8 mouse cellular contexts compared by ENCODE assay signal in genomic region chr2:32287923-32288367, GRCm38 (mm10). TPM values are rescaled to one million over a fixed set of nuclear protein-coding genes. Genes with fewer than 3 reads are reported as not detected.
DNase-seq lines count a peak whose midpoint lies in the region; ATAC-seq and TF ChIP-seq lines count a peak whose summit lies in the region.

Gene Swi5 (minus strand): TSS chr2:32288075.

- H3K79me3 ChIP-seq in C2C12 (ENCODE audit: low read depth) = peaks cover 46% of the 10 kb centered on the region

- TF ChIP-seq POLR2A in brain, embryonic 14.5 days (IDR thresholded peaks at IDR 0.05; ENCODE audit: borderline replicate concordance, extremely low read depth, insufficient read depth, insufficient read length, poor library complexity, severe bottlenecking) = peak; percentile 63; the same call in 1 of the 2 replicates
- peak; percentile 91 for TF ChIP-seq POLR2A in liver, adult 2 months (IDR thresholded peaks at IDR 0.05; ENCODE audit: extremely low read depth, insufficient read depth, low read length)
- peak; percentile 92 for TF ChIP-seq POLR2A in myocyte (IDR thresholded peaks at IDR 0.05; ENCODE audit: insufficient read length, low read depth)

- peak; percentile 100 for DNase-seq in brain, embryonic 14.5 days (ENCODE audit: low read depth)
- DNase-seq in liver, adult 2 months (ENCODE audit: extremely low read depth, low read depth, low spot score) = peak; percentile 96
- DNase-seq in splenic B cell, adult 2 months (ENCODE audit: low read depth, low spot score) = peak; percentile 100

- H3K27me3 ChIP-seq in C2C12 (ENCODE audit: control insufficient read depth, insufficient read depth, insufficient read length) (no peaks in the 10 kb centered on the region), myocyte (ENCODE audit: control insufficient read depth, insufficient read depth, insufficient read length) (no peaks in the 10 kb centered on the region)
- no peaks in the 10 kb centered on the region for H3K27me3 ChIP-seq in erythroblast, embryonic 14.5 days (ENCODE audit: control insufficient read depth)
- no peaks in the 10 kb centered on the region for H3K27me3 ChIP-seq in heart, embryonic 11.5 days (ENCODE audit: control insufficient read depth, insufficient read depth, low read length)
- H3K27me3 ChIP-seq in kidney, embryonic 16.5 days (ENCODE audit: insufficient read depth, low read length) = no peaks in the 10 kb centered on the region
- H3K27me3 ChIP-seq in liver, adult 2 months (ENCODE audit: control insufficient read depth, insufficient read depth, low read length) = no peaks in the 10 kb centered on the region
- no peaks in the 10 kb centered on the region for H3K27me3 ChIP-seq in splenic B cell, adult 2 months (ENCODE audit: control insufficient read depth, insufficient read depth, low read length, poor library complexity, severe bottlenecking)

- H3K4me3 ChIP-seq in C2C12 (ENCODE audit: insufficient read depth, poor library complexity, severe bottlenecking) (peak within 1 kb of the TSS; percentile 96), myocyte (peak within 1 kb of the TSS; percentile 88)
- H3K4me3 ChIP-seq in erythroblast, embryonic 14.5 days (replicated peaks) = peak within 1 kb of the TSS; percentile 83
- H3K4me3 ChIP-seq in heart, embryonic 11.5 days (ENCODE audit: low read depth, low read length) = peak within 1 kb of the TSS; percentile 94
- H3K4me3 ChIP-seq in kidney, embryonic 16.5 days (ENCODE audit: low read length) = peak within 1 kb of the TSS; percentile 80
- H3K4me3 ChIP-seq in liver, adult 2 months (ENCODE audit: insufficient read depth, low read depth, low read length) = peak within 1 kb of the TSS; percentile 88

- peak within 1 kb of the TSS; percentile 95 for H3ac ChIP-seq in C2C12 (ENCODE audit: control insufficient read depth, insufficient read length, low read depth)
- peak within 1 kb of the TSS; percentile 62 for H3ac ChIP-seq in myocyte (ENCODE audit: control insufficient read depth, insufficient read length)

- peaks cover 72% of the 10 kb centered on the region for H3K79me2 ChIP-seq in C2C12 (ENCODE audit: control insufficient read depth, insufficient read depth)
- H3K79me2 ChIP-seq in liver, adult 2 months (ENCODE audit: control insufficient read depth, insufficient read depth, low read length) = peaks cover 30% of the 10 kb centered on the region; the same call in 1 of the 2 replicates
- peaks cover 51% of the 10 kb centered on the region for H3K79me2 ChIP-seq in myocyte (ENCODE audit: control insufficient read depth, insufficient read depth)

- WGBS in heart, embryonic 11.5 days (ENCODE audit: insufficient replicate concordance) = under 1% methylated on average over 40 of the region's 41 CpGs
- WGBS in kidney, embryonic 16.5 days = under 1% methylated on average over 40 of the region's 41 CpGs
- under 1% methylated on average over 41 of the region's 41 CpGs for WGBS in liver, adult 2 months

- H3K36me3 ChIP-seq in C2C12 (ENCODE audit: control insufficient read depth, insufficient read depth) (peaks cover 29% of the 10 kb centered on the region), myocyte (ENCODE audit: control insufficient read depth, insufficient read depth) (peaks cover 4% of the 10 kb centered on the region)
- peaks cover 44% of the 10 kb centered on the region for H3K36me3 ChIP-seq in erythroblast, embryonic 14.5 days (ENCODE audit: control insufficient read depth)
- peaks cover 4% of the 10 kb centered on the region; the same call in 1 of the 2 replicates for H3K36me3 ChIP-seq in heart, embryonic 11.5 days (ENCODE audit: control insufficient read depth, insufficient read depth, low read length)
- H3K36me3 ChIP-seq in kidney, embryonic 16.5 days (ENCODE audit: insufficient read depth, low read length) = peaks cover 25% of the 10 kb centered on the region
- 0 out of 2 replicates have a peak, but pooled peaks cover 4% of the 10 kb centered on the region for H3K36me3 ChIP-seq in liver, adult 2 months (ENCODE audit: control insufficient read depth, insufficient read depth, low read length)
- no peaks in the 10 kb centered on the region for H3K36me3 ChIP-seq in splenic B cell, adult 2 months (ENCODE audit: control insufficient read depth, insufficient read depth, low read length, poor library complexity, severe bottlenecking)

- peak within 1 kb of the TSS; percentile 93 for H3K4me2 ChIP-seq in heart, embryonic 11.5 days
- peak within 1 kb of the TSS; percentile 94 for H3K4me2 ChIP-seq in kidney, embryonic 16.5 days (replicated peaks; ENCODE audit: low read depth, low read length)
- peak within 1 kb of the TSS; percentile 95 for H3K4me2 ChIP-seq in myocyte (ENCODE audit: low read depth)

- ATAC-seq in heart, embryonic 11.5 days (replicated peaks; ENCODE audit: insufficient number of reproducible peaks, low FRiP score, low TSS enrichment) = peak; percentile 98
- ATAC-seq in kidney, embryonic 16.5 days (ENCODE audit: low FRiP score, low TSS enrichment) = peak; percentile 99

- H3K27ac ChIP-seq in heart, embryonic 11.5 days (ENCODE audit: low read depth, low read length) = peak within 1 kb of the TSS; percentile 79
- H3K27ac ChIP-seq in kidney, embryonic 16.5 days (ENCODE audit: low read length) = peak within 1 kb of the TSS; percentile 70
- peak within 1 kb of the TSS; percentile 91 for H3K27ac ChIP-seq in liver, adult 2 months (replicated peaks; ENCODE audit: insufficient read depth, low read depth, low read length)

- 0 out of 2 replicates have a peak, but pooled peaks cover 2% of the 10 kb centered on the region for H3K9me3 ChIP-seq in erythroblast, embryonic 14.5 days (ENCODE audit: control insufficient read depth, low read length)
- no peaks in the 10 kb centered on the region for H3K9me3 ChIP-seq in heart, embryonic 11.5 days (replicated peaks; ENCODE audit: control insufficient read depth, low read length)
- no peaks in the 10 kb centered on the region for H3K9me3 ChIP-seq in kidney, embryonic 16.5 days (ENCODE audit: low read length)

- H3K9ac ChIP-seq in heart, embryonic 11.5 days (ENCODE audit: low read depth, low read length) = peak within 1 kb of the TSS; percentile 96
- peak within 1 kb of the TSS; percentile 92 for H3K9ac ChIP-seq in kidney, embryonic 16.5 days (replicated peaks; ENCODE audit: low read length)
- peak within 1 kb of the TSS; percentile 88 for H3K9ac ChIP-seq in liver, adult 2 months (ENCODE audit: low read depth, low read length)

- H3K4me1 ChIP-seq in erythroblast, embryonic 14.5 days (ENCODE audit: control insufficient read depth) = peaks cover 30% of the 10 kb centered on the region
- peaks cover 15% of the 10 kb centered on the region for H3K4me1 ChIP-seq in heart, embryonic 11.5 days (ENCODE audit: control insufficient read depth, insufficient read depth, low read length)
- peaks cover 15% of the 10 kb centered on the region for H3K4me1 ChIP-seq in kidney, embryonic 16.5 days (ENCODE audit: insufficient read depth, low read length)
- peaks cover 10% of the 10 kb centered on the region for H3K4me1 ChIP-seq in liver, adult 2 months (ENCODE audit: control insufficient read depth, insufficient read depth, low read length)

- TF ChIP-seq CTCF in C2C12 (IDR thresholded peaks at IDR 0.05; ENCODE audit: control insufficient read depth, insufficient read depth, insufficient read length) = no peak
- TF ChIP-seq CTCF in brain, embryonic 14.5 days (IDR thresholded peaks at IDR 0.05; ENCODE audit: borderline replicate concordance, extremely low read depth, insufficient read depth, insufficient read length) = no peak
- TF ChIP-seq CTCF in liver, adult 2 months (IDR thresholded peaks at IDR 0.05; ENCODE audit: low read depth, low read length) = no peak

TF ChIP-seq in C2C12, 6 proteins besides CTCF, POLR2A, EP300 and RAD21:
- TF ChIP-seq USF1 (IDR thresholded peaks at IDR 0.05; ENCODE audit: low read depth) = peak; percentile 87
- no peak for TF ChIP-seq CEBPB (IDR thresholded peaks at IDR 0.05; ENCODE audit: low read depth)
- no peak for TF ChIP-seq FOSL1 (IDR thresholded peaks at IDR 0.05; ENCODE audit: insufficient read depth, low read length, poor library complexity, severe bottlenecking)
- peak; percentile 61 for TF ChIP-seq MAX (IDR thresholded peaks at IDR 0.05)

TF ChIP-seq in myocyte, 11 proteins besides CTCF, POLR2A, EP300 and RAD21:
- TF ChIP-seq MAX (IDR thresholded peaks at IDR 0.05; ENCODE audit: low read depth) = no peak
- peak; percentile 87 for TF ChIP-seq USF1 (IDR thresholded peaks at IDR 0.05; ENCODE audit: low read depth)
- peak; percentile 94 for TF ChIP-seq POLR2AphosphoS2 (IDR thresholded peaks at IDR 0.05; ENCODE audit: insufficient read length, low read depth)
- no peak for TF ChIP-seq MYOG (IDR thresholded peaks at IDR 0.05; ENCODE audit: control insufficient read depth in 1 of 3, insufficient read depth in 1 of 3, insufficient read length in 2 of 3, low read depth in 2 of 3)
- TF ChIP-seq TCF3 (IDR thresholded peaks at IDR 0.05; ENCODE audit: insufficient read length, low read depth) = no peak
- peak; percentile 75 for TF ChIP-seq SRF (IDR thresholded peaks at IDR 0.05; ENCODE audit: control insufficient read depth, insufficient read length, low read depth)
- no peak for TF ChIP-seq MYOD1 (IDR thresholded peaks at IDR 0.05; ENCODE audit: control insufficient read depth in 1 of 3, insufficient read length in 2 of 3, low read depth in 2 of 3)
- TF ChIP-seq REST (IDR thresholded peaks at IDR 0.05; ENCODE audit: insufficient read depth, insufficient read length) = no peak
- no peak for TF ChIP-seq CEBPB (IDR thresholded peaks at IDR 0.05; ENCODE audit: insufficient read depth, poor library complexity, severe bottlenecking)
- TF ChIP-seq TCF12 (IDR thresholded peaks at IDR 0.05; ENCODE audit: insufficient read depth, poor library complexity, severe bottlenecking) = no peak
- TF ChIP-seq E2F4 (IDR thresholded peaks at IDR 0.05; ENCODE audit: insufficient read depth) = no peak

RNA-seq across cellular contexts. Expression of gene Swi5, which starts in this region (rescaled TPM):
- polyA plus RNA-seq in C2C12 (2012; fragmentation: generic; extraction: Trizol) (387 TPM), myocyte (2012; fragmentation: generic; extraction: Trizol) (253 TPM)
- polyA plus RNA-seq in brain, embryonic 14.5 days (2012; rRNA removed) = 296 and 327 TPM in 2 replicates
- 21.0 and 41.0 TPM in 2 replicates for polyA plus RNA-seq in erythroblast, embryonic 14.5 days (2012)
- 125 and 339 TPM in 2 replicates for polyA plus RNA-seq in heart, embryonic 11.5 days (2014; fragmentation: Nextera tagmentation; extraction: Ambion mirVana)
- 407 and 433 TPM in 2 replicates for polyA plus RNA-seq in kidney, embryonic 16.5 days (2015; fragmentation: Nextera tagmentation; extraction: Ambion mirVana)
- total RNA-seq in liver, adult 2 months (2014; rRNA removed) = 313 and 384 TPM in 2 replicates
- 171 and 203 TPM in 2 replicates for polyA plus RNA-seq in liver, adult 2 months (2012; rRNA removed)

Comparison
In these comparisons a context has a peak if more than half of its experiments do, and no peak if none do; other contexts are left out.
1. Peak in every context shown above with its lines: DNase-seq, ATAC-seq, H3K4me3 ChIP-seq and H3K27ac ChIP-seq.